Mouse (Mus musculus) ES-E14 (cell line): ENCODE results near the gene 4930415O20Rik. TPM values are rescaled to one million over a fixed set of nuclear protein-coding genes. Genes with fewer than 3 reads are reported as not detected.

Experiments
- DNase-seq: peaks from one replicate; pipeline ENCODE4 v3.0.0-alpha.2; 2013; ENCODE audit warnings: low read depth, low spot score
- H3K27ac ChIP-seq: 2 replicates; pipeline ENCODE4 v1.5.1; 2012; ENCODE audit warnings: low read depth, mild to moderate bottlenecking, low read length, moderate library complexity, mixed read lengths; ENCODE audit not compliant: poor library complexity, insufficient read depth, severe bottlenecking
- H3K36me3 ChIP-seq: 2 replicates; pipeline ENCODE4 v1.6.1; 2012; ENCODE audit warnings: mild to moderate bottlenecking, low read length, moderate library complexity, mixed read lengths; ENCODE audit not compliant: control insufficient read depth, poor library complexity, insufficient read depth, severe bottlenecking
- H3K4me1 ChIP-seq, 2 experiments: fragments of 150-350 bp in 1 of 2; sonication (generic) in 1 of 2; 2 replicates each; pipeline ENCODE4 v1.6.1; 2012; ENCODE audit warnings: low read length in 2 of 2, mild to moderate bottlenecking in 1 of 2, mixed read lengths in 1 of 2; ENCODE audit not compliant: control insufficient read depth in 2 of 2, insufficient read depth in 2 of 2, poor library complexity in 1 of 2
- H3K4me3 ChIP-seq, 2 experiments: fragments of 150-350 bp in 1 of 2; sonication (generic) in 1 of 2; 2 replicates each; pipeline ENCODE4 v1.5.1; 2012; ENCODE audit warnings: low read length in 2 of 2, low read depth in 1 of 2, mild to moderate bottlenecking in 1 of 2, mixed read lengths in 1 of 2; ENCODE audit not compliant: insufficient read depth in 1 of 2, poor library complexity in 1 of 2, severe bottlenecking in 1 of 2
- H3K9ac ChIP-seq: 2 replicates; pipeline ENCODE4 v1.6.1; 2012; ENCODE audit warnings: low read depth, mild to moderate bottlenecking, low read length, mixed read lengths; ENCODE audit not compliant: poor library complexity, insufficient read depth, severe bottlenecking
- H3K9me3 ChIP-seq: fragments of 150-350 bp; sonication (generic); 2 replicates; pipeline ENCODE4 v1.6.1; 2012; ENCODE audit warnings: low read depth, mild to moderate bottlenecking, low read length; ENCODE audit not compliant: control insufficient read depth, insufficient read depth
- CHD2 ChIP-seq: IDR thresholded peaks from 2 replicates; pipeline ENCODE4 v1.6.1; 2014; ENCODE audit warnings: mild to moderate bottlenecking, low read depth, low read length, inconsistent platforms
- HCFC1 ChIP-seq: IDR thresholded peaks from 2 replicates; pipeline ENCODE4 v1.6.1; 2012; ENCODE audit warnings: low read length, inconsistent platforms, borderline replicate concordance; ENCODE audit not compliant: insufficient read depth
- in situ Hi-C, 2 experiments: fragments of 600-800 bp; cut with MboI; formaldehyde crosslinking; loops; one replicate each; pipeline ENCODE4 v1.15.1; 2025; ENCODE audit warnings: low sequenced_read_pairs in 2 of 2, inconsistent platforms in 1 of 2; ENCODE audit not compliant: unreplicated experiment in 2 of 2
- total RNA-seq: library from RNA; depleted of rRNA; stranded (reverse); fragments of 300-350 nt; gene quantifications from 2 replicates; pipeline ENCODE4 v1.2.3, GENCODE M21; 2012; rRNA removed

4930415O20Rik gene
- total RNA-seq, 1 experiment, result not detected

GRCm38 (mm10) chr15:98636517-98636916 is 65.7 kb downstream of the 4930415O20Rik start:
- Histone ChIP-seq H3K27ac (no peak overlapping the region), H3K4me1 (peaks cover 11 to 45% of the 10 kb centered on the region in 2 experiments), H3K9ac (no peak overlapping the region), H3K36me3 (peaks cover 14% of the 10 kb centered on the region), H3K9me3 (no peaks in the 10 kb centered on the region), H3K4me3 (no peak overlapping the region)
- in situ Hi-C loops, result no loop called here
- no peak for DNase-seq
- no peak for TF ChIP-seq HCFC1

- TF ChIP-seq HCFC1 (no peak), CHD2 (no peak)
- Histone ChIP-seq H3K4me3 (peak overlapping the region in 1 of 2 experiments; percentile 18; a peak in 1 of 4 replicates), H3K27ac (no peak overlapping the region; the same call in 1 of the 2 replicates), H3K9me3 (no peaks in the 10 kb centered on the region), H3K4me1 (peaks cover 11 to 46% of the 10 kb centered on the region in 2 experiments), H3K36me3 (peaks cover 20% of the 10 kb centered on the region), H3K9ac (no peak overlapping the region)
- in situ Hi-C loops, result no loop called here
- no peak for DNase-seq
Observed at GRCm38 (mm10) chr15:98637155-98637554, 66.4 kb downstream of the 4930415O20Rik start.

Other genes with a start within 250 kb of the 4930415O20Rik start
- not detected in 2 replicates for gene Olfr284, start 230.0 kb upstream of the 4930415O20Rik start, total RNA-seq
- not detected in 2 replicates for gene Olfr283, start 190.1 kb upstream of the 4930415O20Rik start, total RNA-seq
- gene Olfr282, start 139.8 kb upstream of the 4930415O20Rik start, total RNA-seq, result not detected in 2 replicates
- not detected in 2 replicates for gene Olfr281, start 118.4 kb upstream of the 4930415O20Rik start, total RNA-seq
- gene OR5BS1P, start 101.1 kb upstream of the 4930415O20Rik start, total RNA-seq, result not detected in 2 replicates
- not detected in 2 replicates for gene Lalba, start 88.3 kb upstream of the 4930415O20Rik start, total RNA-seq
- 0.04 TPM in 1 of 2 replicates, not detected in the other for gene Olfr279, start 78.6 kb upstream of the 4930415O20Rik start, total RNA-seq
- 95.0 and 111 TPM in 2 replicates for gene Kansl2, start 36.7 kb upstream of the 4930415O20Rik start, total RNA-seq
- 53.1 and 59.1 TPM in 2 replicates for gene Ccnt1, start 81 bp upstream of the 4930415O20Rik start, total RNA-seq
- gene Adcy6, start 39.1 kb downstream of the 4930415O20Rik start, total RNA-seq, result 9.0 and 15.3 TPM in 2 replicates
- 27.3 and 32.0 TPM in 2 replicates for gene Cacnb3, start 59.8 kb downstream of the 4930415O20Rik start, total RNA-seq
- gene Ddx23, start 91.9 kb downstream of the 4930415O20Rik start, total RNA-seq, result 147 and 151 TPM in 2 replicates
- 5.7 and 7.6 TPM in 2 replicates for gene Rnd1, start 106.5 kb downstream of the 4930415O20Rik start, total RNA-seq
- 0.26 and 0.76 TPM in 2 replicates for gene Ccdc65, start 137.2 kb downstream of the 4930415O20Rik start, total RNA-seq
- gene Fkbp11, start 157.2 kb downstream of the 4930415O20Rik start, total RNA-seq, result 105 and 119 TPM in 2 replicates
- 26.2 and 41.2 TPM in 2 replicates for gene Arf3, start 192.2 kb downstream of the 4930415O20Rik start, total RNA-seq
- 1.1 and 1.3 TPM in 2 replicates for gene Wnt10b, start 207.1 kb downstream of the 4930415O20Rik start, total RNA-seq
- not detected in 2 replicates for gene Wnt1, start 218.9 kb downstream of the 4930415O20Rik start, total RNA-seq
- 0.11 and 0.22 TPM in 2 replicates for gene Ddn, start 238.5 kb downstream of the 4930415O20Rik start, total RNA-seq